Mouse (Mus musculus) heart, postnatal 0 days (tissue): ENCODE results near the gene Gm7102. TPM values are rescaled to one million over a fixed set of nuclear protein-coding genes. Genes with fewer than 3 reads are reported as not detected.

Experiments used
- ATAC-seq: fragments of 200-750 bp; cut with Nextera tagmentation; 2 replicates; pipeline ENCODE4 v1.8.0; 2017; ENCODE audit warnings: low read depth, moderate number of reproducible peaks, moderate library complexity; ENCODE audit not compliant: insufficient read depth
- DNase-seq: peaks from one replicate; pipeline ENCODE4 v3.0.0-alpha.2; 2016; ENCODE audit warnings: low spot score
- H3K27ac ChIP-seq: fragments of 300-500 bp; sonication (generic); 2 replicates; pipeline ENCODE4 v1.5.1; 2014; ENCODE audit warnings: low read depth, mild to moderate bottlenecking
- H3K27me3 ChIP-seq: fragments of 300-500 bp; sonication (generic); 2 replicates; pipeline ENCODE4 v1.6.1; 2014; ENCODE audit warnings: low read length, mixed read lengths; ENCODE audit not compliant: control insufficient read depth, insufficient read depth
- H3K36me3 ChIP-seq: fragments of 300-500 bp; sonication (generic); replicated peaks from 2 replicates; pipeline ENCODE4 v1.6.1; 2014; ENCODE audit warnings: low read length, mixed read lengths; ENCODE audit not compliant: control insufficient read depth, insufficient read depth
- H3K4me1 ChIP-seq: fragments of 300-500 bp; sonication (generic); 2 replicates; pipeline ENCODE4 v1.6.1; 2014; ENCODE audit warnings: antibody characterized with exemption; ENCODE audit not compliant: control insufficient read depth, insufficient read depth
- H3K4me2 ChIP-seq: fragments of 300-500 bp; sonication (generic); 2 replicates; pipeline ENCODE4 v1.6.1; 2014; ENCODE audit warnings: low read depth, mild to moderate bottlenecking, low read length, moderate library complexity
- H3K4me3 ChIP-seq: fragments of 300-500 bp; sonication (generic); 2 replicates; pipeline ENCODE4 v1.5.1; 2014; ENCODE audit warnings: low read depth, low read length
- H3K9ac ChIP-seq: fragments of 300-500 bp; sonication (generic); replicated peaks from 2 replicates; pipeline ENCODE4 v1.6.1; 2014; ENCODE audit warnings: low read depth, low read length, mixed read lengths
- H3K9me3 ChIP-seq: fragments of 300-500 bp; sonication (generic); replicated peaks from 2 replicates; pipeline ENCODE4 v1.6.1; 2016; ENCODE audit warnings: low read length; ENCODE audit not compliant: control insufficient read depth
- CTCF ChIP-seq: IDR thresholded peaks from 2 replicates; pipeline ENCODE4 v1.5.1; 2016; ENCODE audit warnings: antibody characterized with exemption, control low read depth, low read depth
- EP300 ChIP-seq: IDR thresholded peaks from 2 replicates; pipeline ENCODE4 v1.6.1; 2016; ENCODE audit warnings: antibody characterized with exemption, low read depth
- WGBS: fragments of 180-500 bp; shearing (Covaris S2); extraction: QIAGEN DNeasy Blood & Tissue Kit; methylation state at CpG from one replicate; pipeline ENCODE4 v1.1.7; 2014; 5-methylcytosine and 5-hydroxymethylcytosine counted together
- polyA plus RNA-seq: library from polyadenylated mRNA; unstranded; fragments of >200 nt; fragmentation: Nextera tagmentation; extraction: Ambion mirVana; gene quantifications from 2 replicates; pipeline ENCODE4 v1.2.1, GENCODE M21; 2015
- total RNA-seq: library from RNA; depleted of rRNA; stranded (reverse); fragments of >200 nt; gene quantifications from 2 replicates; pipeline ENCODE4 v1.2.3, GENCODE M21; 2014; ENCODE audit warnings: low replicate concordance; rRNA removed

The Gm7102 gene
- total and polyA plus RNA-seq, 2 experiments from 2014 or later, result 0.15 TPM; not detected in 1

DNA sequence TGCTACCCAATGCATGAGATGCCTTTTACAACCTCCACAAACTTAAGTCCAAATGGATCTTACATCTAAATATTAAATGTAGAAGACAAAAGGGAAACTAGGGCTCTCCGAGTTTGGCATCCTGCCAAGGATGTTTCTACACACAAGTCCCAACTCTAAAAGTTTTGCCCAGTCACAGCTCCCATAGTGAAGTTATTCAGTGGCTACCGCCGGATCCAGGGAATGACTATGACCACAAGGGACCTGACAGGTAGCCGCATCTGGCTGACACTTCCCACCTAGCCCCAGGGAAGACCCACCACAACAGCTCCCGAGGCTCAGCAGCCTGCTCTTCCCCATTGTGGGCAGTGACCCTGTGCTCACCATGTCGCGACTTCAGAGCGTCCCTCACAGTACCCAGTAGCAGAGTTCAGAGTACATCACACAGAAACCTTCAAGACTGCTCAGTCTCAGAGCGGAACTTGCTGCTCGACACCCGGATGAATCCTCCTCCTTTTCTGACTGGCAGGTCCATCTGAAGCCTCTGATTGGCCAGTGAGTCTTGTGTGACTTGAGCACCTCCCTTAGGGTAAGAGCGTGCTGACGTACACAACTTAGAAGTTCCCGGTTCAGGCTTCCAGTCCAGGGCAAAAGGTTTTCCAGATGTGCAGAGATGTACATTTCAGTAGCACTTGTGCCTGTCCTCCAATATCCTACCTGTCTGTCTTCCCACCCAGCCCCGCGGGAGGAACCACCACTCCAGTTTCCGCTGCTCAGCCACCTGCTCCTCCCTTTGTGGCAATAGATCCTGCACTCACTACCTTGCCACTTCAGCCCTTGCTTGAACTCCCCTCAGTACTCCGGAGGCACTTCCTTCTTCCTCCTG, 35.5 kb downstream of the Gm7102 start, which contains the start of gene Zfp950:
Zfp950 (minus strand) TSS at position 499 of the 865 bp plus-strand sequence.
- TF ChIP-seq CTCF (no peak), EP300 (no peak)
- H3K4me2 ChIP-seq, result peak within 1 kb of the TSS; percentile 70
- under 1% methylated on average over 18 of the region's 18 CpGs for WGBS
- H3K4me3 ChIP-seq, result peak within 1 kb of the TSS; percentile 80
- no peaks in the 10 kb centered on the region for H3K36me3 ChIP-seq
- H3K9ac ChIP-seq, result peak within 1 kb of the TSS; percentile 68
- DNase-seq (peak; percentile 96), ATAC-seq (peak; percentile 99)
- peaks cover 12% of the 10 kb centered on the region; the same call in 1 of the 2 replicates for H3K4me1 ChIP-seq
- H3K27me3 ChIP-seq, result no peaks in the 10 kb centered on the region
- H3K9me3 ChIP-seq, result no peaks in the 10 kb centered on the region
- H3K27ac ChIP-seq, result peak within 1 kb of the TSS; percentile 63; the same call in 1 of the 2 replicates

- Histone ChIP-seq H3K9ac (no peak overlapping the region), H3K36me3 (no peaks in the 10 kb centered on the region)
- DNase-seq, result no peak
Observed at GRCm38 (mm10) chr19:61138655-61139054, 37.5 kb downstream of the Gm7102 start.

DNA sequence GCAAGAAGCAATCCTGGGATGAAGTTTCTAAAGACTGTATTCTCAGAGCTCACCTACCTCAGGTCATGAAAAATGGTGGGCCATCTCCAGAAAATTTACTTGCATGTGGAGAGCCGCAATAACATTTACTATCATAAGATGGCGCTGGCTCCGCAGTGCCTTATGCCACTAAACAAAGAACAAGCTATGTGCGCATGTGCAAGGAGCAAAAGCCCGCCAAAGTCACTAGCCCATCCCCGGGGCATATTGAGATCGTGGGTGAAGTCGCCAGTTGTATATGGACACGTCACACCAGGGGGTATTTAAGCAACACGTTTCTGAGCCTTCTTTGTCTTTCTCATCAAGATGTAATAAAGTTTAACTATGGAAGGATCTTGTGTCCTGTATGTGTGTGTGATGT, 45.0 kb downstream of the Gm7102 start:
- Histone ChIP-seq H3K9ac (no peak overlapping the region), H3K4me2 (no peak overlapping the region), H3K36me3 (0 out of 2 replicates have a peak, but pooled peaks cover 8% of the 10 kb centered on the region), H3K4me3 (no peak overlapping the region), H3K4me1 (no peaks in the 10 kb centered on the region), H3K27me3 (no peaks in the 10 kb centered on the region), H3K27ac (no peak overlapping the region), H3K9me3 (no peaks in the 10 kb centered on the region)
- TF ChIP-seq EP300 (no peak), CTCF (no peak)
- 91% methylated on average over 10 of the region's 10 CpGs for WGBS
- no peak for DNase-seq
- ATAC-seq, result no peak

More at GRCm38 (mm10) chr19:61138655-61139054, 37.5 kb downstream of the Gm7102 start:
- H3K27ac ChIP-seq, result no peak overlapping the region
- H3K4me3 ChIP-seq, result no peak overlapping the region
- no peak for ATAC-seq
- H3K4me1 ChIP-seq, result peaks cover 12% of the 10 kb centered on the region; the same call in 1 of the 2 replicates
- no peak for TF ChIP-seq EP300
- no peak for TF ChIP-seq CTCF
- H3K27me3 ChIP-seq, result no peaks in the 10 kb centered on the region
- no peak overlapping the region for H3K4me2 ChIP-seq
- H3K9me3 ChIP-seq, result no peaks in the 10 kb centered on the region

Other genes with a start within 250 kb of the Gm7102 start
- 9.5 and 12.5 TPM in 2 replicates for gene Zfp950, start 35.5 kb downstream of the Gm7102 start, total RNA-seq
- 18.7 and 22.5 TPM in 2 replicates for gene Zfp950, start 35.5 kb downstream of the Gm7102 start, polyA plus RNA-seq
- gene Gm6020, start 7.6 kb upstream of the Gm7102 start, total RNA-seq, result not detected in 2 replicates
- gene Gm6020, start 7.6 kb upstream of the Gm7102 start, polyA plus RNA-seq, result not detected in 2 replicates
- 8.0 and 24.5 TPM in 2 replicates for gene Csf2ra, start 52.1 kb upstream of the Gm7102 start, total RNA-seq
- 14.9 and 15.5 TPM in 2 replicates for gene Csf2ra, start 52.1 kb upstream of the Gm7102 start, polyA plus RNA-seq
- not detected in 2 replicates for gene Gm21060, start 120.8 kb upstream of the Gm7102 start, total RNA-seq
- not detected in 2 replicates for gene Gm21060, start 120.8 kb upstream of the Gm7102 start, polyA plus RNA-seq